Mouse (Mus musculus): ENCODE measurements around the gene Ctsh. TPM values are rescaled to one million over a fixed set of nuclear protein-coding genes. Genes with fewer than 3 reads are reported as not detected.
"Not testable (repeated sequence)": the region's sequence is repeated elsewhere in the genome, so short reads cannot be mapped to it uniquely, and the experiment has no call there.

The Ctsh gene
- polyA plus RNA-seq, 1 experiment from 2014 or later: 30.8 TPM

DNA sequence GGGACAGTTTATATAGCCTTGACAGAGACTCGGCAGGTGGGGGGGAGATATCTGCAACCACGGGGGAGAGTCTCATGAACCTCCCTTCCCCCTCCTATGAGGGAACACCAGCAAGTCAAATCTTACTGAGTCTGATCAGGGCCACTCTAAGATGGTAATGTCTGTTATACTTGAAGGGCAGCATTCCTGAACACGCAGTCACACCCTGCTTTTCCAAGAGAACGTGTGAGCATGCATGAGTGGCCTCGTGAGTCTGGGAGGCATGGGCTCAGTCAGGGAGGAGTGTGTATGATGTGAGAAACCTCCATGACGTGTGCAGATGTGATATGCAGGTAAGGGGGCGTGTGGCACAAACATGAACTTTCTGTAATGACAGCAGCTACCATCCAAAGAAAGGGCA lies 15.5 kb downstream of the Ctsh start:
- Histone ChIP-seq H3K36me3 (replicated peaks; ENCODE audit: control insufficient read depth, insufficient read depth) (no peaks in the 10 kb centered on the region), H3K4me2 (replicated peaks) (no peak overlapping the region), H3K27me3 (ENCODE audit: control insufficient read depth, insufficient read depth, low read length) (no peaks in the 10 kb centered on the region), H3K4me1 (replicated peaks; ENCODE audit: control insufficient read depth, insufficient read depth, low read length) (no peaks in the 10 kb centered on the region), H3K27ac (no peak overlapping the region), H3K4me3 (replicated peaks; ENCODE audit: low read length) (no peak overlapping the region), H3K9ac (no peak overlapping the region), H3K9me3 (ENCODE audit: control insufficient read depth, low read length) (no peaks in the 10 kb centered on the region)
- WGBS: 76% methylated on average over 7 of the region's 7 CpGs
- DNase-seq (ENCODE audit: low spot score) (no peak), ATAC-seq (ENCODE audit: low FRiP score) (no peak)

DNA sequence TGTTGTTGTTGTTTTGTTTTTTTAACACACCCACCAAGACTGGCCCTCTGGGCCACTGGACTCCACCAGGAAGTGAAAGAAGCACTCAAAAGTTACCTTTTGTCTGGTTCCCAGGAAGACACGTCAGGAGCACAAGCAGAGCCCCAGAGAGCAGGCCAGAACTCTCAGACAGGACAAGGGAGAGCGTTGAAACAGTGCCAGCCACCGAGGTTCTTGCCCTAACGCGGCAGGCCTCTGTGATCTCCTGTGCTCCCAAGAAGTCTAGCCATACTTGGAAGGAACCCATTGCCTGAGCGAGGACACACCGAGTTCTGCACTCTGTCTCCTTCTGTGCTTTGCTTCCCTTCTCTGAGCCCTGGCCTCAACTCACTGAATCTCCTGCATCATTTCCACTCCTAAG lies 16.2 kb downstream of the Ctsh start:
- DNase-seq (ENCODE audit: low spot score): no peak
- 83% methylated on average over 7 of the region's 7 CpGs for WGBS
- no peak overlapping the region for H3K4me3 ChIP-seq (replicated peaks; ENCODE audit: low read length)
- H3K27ac ChIP-seq: no peak overlapping the region
- no peaks in the 10 kb centered on the region for H3K27me3 ChIP-seq (ENCODE audit: control insufficient read depth, insufficient read depth, low read length)
- no peaks in the 10 kb centered on the region for H3K36me3 ChIP-seq (replicated peaks; ENCODE audit: control insufficient read depth, insufficient read depth)
- H3K9me3 ChIP-seq (ENCODE audit: control insufficient read depth, low read length): no peaks in the 10 kb centered on the region
- no peak overlapping the region for H3K9ac ChIP-seq
- no peaks in the 10 kb centered on the region for H3K4me1 ChIP-seq (replicated peaks; ENCODE audit: control insufficient read depth, insufficient read depth, low read length)
- no peak overlapping the region for H3K4me2 ChIP-seq (replicated peaks)
- ATAC-seq (ENCODE audit: low FRiP score): no peak

DNA sequence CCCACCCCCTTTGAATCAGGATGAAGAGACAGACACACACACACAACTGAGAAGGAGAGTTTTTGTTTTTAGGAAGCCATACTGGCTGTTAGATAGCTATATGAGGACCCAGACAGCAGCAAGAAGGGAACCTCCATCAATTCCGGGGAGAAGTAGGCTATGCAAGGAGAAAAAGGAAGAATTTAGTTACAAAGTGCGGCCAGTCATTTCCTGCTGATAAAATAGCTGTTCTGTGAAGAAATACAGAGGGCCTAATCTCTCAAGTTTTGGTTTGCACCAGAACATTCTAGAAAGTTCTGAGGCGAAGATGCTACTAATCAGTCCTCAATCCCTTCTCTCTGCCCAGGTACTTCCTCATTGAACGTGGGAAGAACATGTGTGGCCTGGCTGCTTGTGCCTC lies 21.4 kb downstream of the Ctsh start:
- Histone ChIP-seq H3K36me3 (replicated peaks; ENCODE audit: control insufficient read depth, insufficient read depth) (no peaks in the 10 kb centered on the region), H3K4me2 (replicated peaks) (no peak overlapping the region), H3K27ac (no peak overlapping the region), H3K9me3 (ENCODE audit: control insufficient read depth, low read length) (no peaks in the 10 kb centered on the region), H3K4me3 (replicated peaks; ENCODE audit: low read length) (no peak overlapping the region), H3K27me3 (ENCODE audit: control insufficient read depth, insufficient read depth, low read length) (no peaks in the 10 kb centered on the region), H3K9ac (no peak overlapping the region), H3K4me1 (replicated peaks; ENCODE audit: control insufficient read depth, insufficient read depth, low read length) (no peaks in the 10 kb centered on the region)
- no peak for DNase-seq (ENCODE audit: low spot score)
- ATAC-seq (ENCODE audit: low FRiP score): no peak
- WGBS: 88% methylated on average over 4 of the region's 4 CpGs

DNA sequence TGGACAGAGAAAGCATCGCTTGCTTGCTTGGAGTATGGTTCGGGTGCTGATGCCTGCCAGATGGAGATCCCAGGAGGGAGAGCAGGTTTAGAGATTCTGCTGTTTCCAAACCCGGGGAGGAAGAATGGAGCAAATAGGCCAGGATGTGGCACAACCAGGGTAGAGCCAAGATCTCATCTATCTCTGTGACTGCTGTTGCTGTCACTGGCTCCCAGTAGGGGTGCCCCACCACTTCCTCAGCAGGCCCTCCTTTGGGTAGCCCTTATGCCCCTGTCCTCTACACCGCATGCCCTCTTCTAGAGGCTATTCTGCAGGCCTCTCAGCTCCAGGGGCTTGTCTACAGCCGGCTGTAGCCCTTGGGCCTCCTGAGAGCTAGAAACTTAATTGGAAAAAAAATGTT lies 22.2 kb downstream of the Ctsh start:
- no peak for ATAC-seq (ENCODE audit: low FRiP score)
- H3K27me3 ChIP-seq (ENCODE audit: control insufficient read depth, insufficient read depth, low read length): no peaks in the 10 kb centered on the region
- no peak overlapping the region for H3K9ac ChIP-seq
- H3K4me2 ChIP-seq (replicated peaks): no peak overlapping the region
- H3K4me1 ChIP-seq (replicated peaks; ENCODE audit: control insufficient read depth, insufficient read depth, low read length): no peaks in the 10 kb centered on the region
- H3K9me3 ChIP-seq (ENCODE audit: control insufficient read depth, low read length): no peaks in the 10 kb centered on the region
- DNase-seq (ENCODE audit: low spot score): no peak
- H3K36me3 ChIP-seq (replicated peaks; ENCODE audit: control insufficient read depth, insufficient read depth): no peaks in the 10 kb centered on the region
- H3K4me3 ChIP-seq (replicated peaks; ENCODE audit: low read length): no peak overlapping the region
- 86% methylated on average over 5 of the region's 5 CpGs for WGBS
- H3K27ac ChIP-seq: no peak overlapping the region

DNA sequence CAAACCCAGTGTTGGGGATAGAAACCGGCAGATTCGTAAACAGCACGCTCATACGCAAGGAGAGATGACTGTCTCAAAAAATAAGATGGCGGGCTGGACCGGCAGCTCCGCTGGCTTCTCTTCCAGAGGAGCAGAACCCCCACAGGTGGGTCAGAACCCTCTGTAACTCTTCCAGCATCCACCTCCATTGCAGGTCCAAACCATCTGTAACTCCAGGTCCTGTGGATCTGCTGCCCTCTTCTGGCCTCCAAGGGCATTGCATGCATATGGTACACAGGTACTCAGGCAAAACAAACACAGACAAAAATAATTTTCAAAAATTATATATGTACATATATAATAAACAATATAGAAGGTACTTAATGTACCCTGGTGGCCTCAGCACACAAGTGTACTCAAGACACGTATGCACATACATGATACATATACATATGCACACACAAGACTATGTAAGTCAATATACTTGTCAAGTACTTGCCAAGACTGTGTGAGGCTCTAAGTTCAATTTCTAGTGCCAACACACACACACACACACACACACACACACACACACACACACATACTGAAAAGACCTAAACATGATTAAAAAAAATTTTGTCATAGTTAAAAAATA lies 23.0 kb downstream of the Ctsh start:
- Histone ChIP-seq H3K9me3 (ENCODE audit: control insufficient read depth, low read length) (no peaks in the 10 kb centered on the region), H3K4me2 (replicated peaks) (no peak overlapping the region), H3K27ac (no peak overlapping the region), H3K36me3 (replicated peaks; ENCODE audit: control insufficient read depth, insufficient read depth) (no peaks in the 10 kb centered on the region), H3K9ac (no peak overlapping the region), H3K4me1 (replicated peaks; ENCODE audit: control insufficient read depth, insufficient read depth, low read length) (no peaks in the 10 kb centered on the region), H3K27me3 (ENCODE audit: control insufficient read depth, insufficient read depth, low read length) (no peaks in the 10 kb centered on the region), H3K4me3 (replicated peaks; ENCODE audit: low read length) (no peak overlapping the region)
- no peak for ATAC-seq (ENCODE audit: low FRiP score)
- 53% methylated on average over 8 of the region's 8 CpGs for WGBS
- DNase-seq (ENCODE audit: low spot score): peak; percentile 62

DNA sequence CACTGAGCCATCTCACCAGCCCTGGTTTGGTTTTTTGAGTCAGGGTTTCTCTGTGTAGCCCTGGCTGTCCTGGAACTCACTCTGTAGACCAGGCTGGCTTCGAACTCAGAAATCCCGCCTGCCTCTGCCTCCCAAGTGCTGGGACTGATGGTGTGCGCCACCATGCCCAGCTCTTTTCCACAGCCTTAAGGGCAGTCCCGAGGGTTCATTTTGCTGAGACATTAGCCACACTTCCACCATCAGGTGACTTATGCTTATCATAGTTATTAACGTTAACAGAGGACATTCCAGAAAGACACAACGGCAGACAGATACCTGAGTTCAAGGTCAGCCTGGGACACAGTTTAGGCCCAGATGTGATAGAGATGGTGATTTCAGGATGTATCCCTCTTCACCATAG lies 28.0 kb downstream of the Ctsh start:
- not testable (repeated sequence) for H3K4me1 ChIP-seq (replicated peaks; ENCODE audit: control insufficient read depth, insufficient read depth, low read length); DNase-seq (ENCODE audit: low spot score); H3K9me3 ChIP-seq (ENCODE audit: control insufficient read depth, low read length); H3K27ac ChIP-seq; H3K4me2 ChIP-seq (replicated peaks); H3K4me3 ChIP-seq (replicated peaks; ENCODE audit: low read length); H3K9ac ChIP-seq; H3K27me3 ChIP-seq (ENCODE audit: control insufficient read depth, insufficient read depth, low read length); ATAC-seq (ENCODE audit: low FRiP score)
- 93% methylated on average over 6 of the region's 6 CpGs for WGBS
- H3K36me3 ChIP-seq (replicated peaks; ENCODE audit: control insufficient read depth, insufficient read depth): peaks cover 12% of the 10 kb centered on the region

DNA sequence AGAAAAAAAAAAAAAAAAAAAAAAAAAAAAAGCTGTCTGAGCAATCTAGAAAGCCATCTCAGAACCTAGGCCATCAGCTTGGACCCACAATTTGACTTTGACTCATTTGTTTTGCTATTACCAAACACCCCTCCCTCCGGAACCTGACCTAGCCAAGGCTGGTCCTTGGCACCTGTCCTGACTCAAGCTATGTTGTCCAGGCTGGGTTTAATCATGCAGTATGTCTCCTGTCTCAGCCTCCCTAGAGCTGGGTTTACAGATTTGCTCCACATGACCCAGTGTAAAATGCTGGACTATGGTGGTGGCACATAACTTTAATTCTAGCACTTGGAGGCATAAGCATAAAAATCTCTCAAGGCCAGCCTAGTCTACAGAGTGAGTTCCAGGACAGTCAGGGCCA lies 29.0 kb downstream of the Ctsh start:
- H3K36me3 ChIP-seq (replicated peaks; ENCODE audit: control insufficient read depth, insufficient read depth): peaks cover 13% of the 10 kb centered on the region
- H3K9ac ChIP-seq: no peak overlapping the region
- ATAC-seq (ENCODE audit: low FRiP score): no peak
- no peak overlapping the region for H3K4me2 ChIP-seq (replicated peaks)
- WGBS: 96% methylated on average over 1 of the region's 1 CpGs
- no peak overlapping the region for H3K27ac ChIP-seq
- H3K4me1 ChIP-seq (replicated peaks; ENCODE audit: control insufficient read depth, insufficient read depth, low read length): no peaks in the 10 kb centered on the region
- no peak for DNase-seq (ENCODE audit: low spot score)
- H3K27me3 ChIP-seq (ENCODE audit: control insufficient read depth, insufficient read depth, low read length): no peaks in the 10 kb centered on the region
- no peak overlapping the region for H3K4me3 ChIP-seq (replicated peaks; ENCODE audit: low read length)
- no peaks in the 10 kb centered on the region for H3K9me3 ChIP-seq (ENCODE audit: control insufficient read depth, low read length)

DNA sequence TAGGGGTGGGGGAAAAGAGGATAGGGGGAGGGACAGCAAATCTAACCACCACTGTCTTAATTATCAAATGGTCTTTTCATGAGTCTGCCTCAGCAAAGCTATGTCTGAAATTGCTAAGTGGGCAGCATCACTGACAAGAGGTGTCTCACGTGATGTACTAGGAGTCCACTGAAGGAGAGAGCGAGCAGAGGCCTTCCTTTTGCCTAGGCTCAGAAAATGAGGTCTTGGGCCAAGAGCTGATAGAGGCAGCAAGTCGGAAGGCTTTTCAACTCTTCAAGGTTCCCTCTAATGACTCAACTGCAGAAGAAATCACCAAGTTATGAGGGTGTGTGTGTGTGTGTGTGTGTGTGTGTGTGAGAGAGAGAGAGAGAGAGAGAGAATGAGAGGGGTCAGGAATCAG lies 30.2 kb downstream of the Ctsh start:
- Histone ChIP-seq H3K9me3 (ENCODE audit: control insufficient read depth, low read length) (no peaks in the 10 kb centered on the region), H3K36me3 (replicated peaks; ENCODE audit: control insufficient read depth, insufficient read depth) (peaks cover 24% of the 10 kb centered on the region), H3K27me3 (ENCODE audit: control insufficient read depth, insufficient read depth, low read length) (no peaks in the 10 kb centered on the region), H3K9ac (no peak overlapping the region), H3K4me1 (replicated peaks; ENCODE audit: control insufficient read depth, insufficient read depth, low read length) (no peaks in the 10 kb centered on the region), H3K27ac (no peak overlapping the region), H3K4me2 (replicated peaks) (no peak overlapping the region), H3K4me3 (replicated peaks; ENCODE audit: low read length) (no peak overlapping the region)
- ATAC-seq (ENCODE audit: low FRiP score): no peak
- WGBS: 91% methylated on average over 3 of the region's 3 CpGs
- no peak for DNase-seq (ENCODE audit: low spot score)

DNA sequence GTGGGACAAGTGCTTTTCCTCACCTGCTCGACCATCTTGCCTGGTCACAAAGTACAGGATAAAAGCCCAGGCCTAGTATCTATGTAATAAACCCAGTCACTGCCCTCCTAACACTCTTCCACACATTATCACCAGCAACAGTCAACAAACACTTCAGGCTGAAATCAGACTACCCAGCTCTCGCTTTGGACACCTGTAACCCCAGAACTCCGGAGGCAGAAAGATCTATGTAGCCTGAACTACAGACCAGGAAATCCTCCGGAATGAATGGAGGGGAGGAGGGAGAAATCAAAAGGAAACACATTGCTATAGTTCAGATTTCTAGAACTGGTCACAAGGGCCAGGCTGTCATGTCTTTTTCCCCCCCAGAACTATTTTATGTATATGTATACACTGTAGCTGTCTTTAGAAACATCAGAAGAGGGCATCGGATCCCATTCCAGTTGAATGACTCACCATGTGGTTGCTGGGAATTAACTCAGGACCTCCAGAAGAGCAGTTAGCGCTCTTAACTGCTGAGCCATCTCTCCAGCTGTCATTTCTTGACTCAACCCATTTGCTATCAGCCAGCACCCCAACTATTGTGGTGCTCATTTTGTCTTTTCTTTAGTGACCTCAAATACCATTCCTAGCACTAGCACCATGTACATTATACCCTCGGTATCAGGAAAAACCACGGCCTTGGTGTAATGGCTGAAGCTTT lies 31.0 kb downstream of the Ctsh start:
- Histone ChIP-seq H3K4me2 (replicated peaks) (no peak overlapping the region), H3K9me3 (ENCODE audit: control insufficient read depth, low read length) (no peaks in the 10 kb centered on the region), H3K27ac (no peak overlapping the region), H3K9ac (no peak overlapping the region), H3K36me3 (replicated peaks; ENCODE audit: control insufficient read depth, insufficient read depth) (peaks cover 32% of the 10 kb centered on the region), H3K4me1 (replicated peaks; ENCODE audit: control insufficient read depth, insufficient read depth, low read length) (no peaks in the 10 kb centered on the region), H3K4me3 (replicated peaks; ENCODE audit: low read length) (no peak overlapping the region), H3K27me3 (ENCODE audit: control insufficient read depth, insufficient read depth, low read length) (no peaks in the 10 kb centered on the region)
- no peak for DNase-seq (ENCODE audit: low spot score)
- no peak for ATAC-seq (ENCODE audit: low FRiP score)
- WGBS: 91% methylated on average over 8 of the region's 8 CpGs
